Mouse (Mus musculus): ENCODE results near the gene Pknox2.

Pknox2 gene

DNA sequence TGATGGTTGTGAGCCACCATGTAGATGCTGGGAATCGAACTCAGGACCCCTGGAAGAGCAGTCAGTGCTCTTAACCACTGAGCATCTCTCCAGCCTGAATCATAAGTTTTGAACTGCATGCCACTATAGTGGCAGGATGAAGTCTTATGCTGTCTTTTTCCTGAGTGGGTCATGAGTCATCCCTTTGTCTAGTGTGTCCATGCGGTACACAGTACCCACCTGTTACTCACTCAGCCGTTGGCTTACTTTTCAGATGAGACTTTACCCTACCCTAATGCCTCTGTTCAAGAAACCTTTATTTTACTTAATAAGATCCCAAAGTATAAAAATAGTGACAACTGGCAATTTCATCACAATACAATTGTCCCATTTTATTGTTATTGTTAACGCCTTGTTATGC, 95.5 kb downstream of the Pknox2 start:
- no peak for DNase-seq (ENCODE audit: extremely low read depth, low read depth)

DNA sequence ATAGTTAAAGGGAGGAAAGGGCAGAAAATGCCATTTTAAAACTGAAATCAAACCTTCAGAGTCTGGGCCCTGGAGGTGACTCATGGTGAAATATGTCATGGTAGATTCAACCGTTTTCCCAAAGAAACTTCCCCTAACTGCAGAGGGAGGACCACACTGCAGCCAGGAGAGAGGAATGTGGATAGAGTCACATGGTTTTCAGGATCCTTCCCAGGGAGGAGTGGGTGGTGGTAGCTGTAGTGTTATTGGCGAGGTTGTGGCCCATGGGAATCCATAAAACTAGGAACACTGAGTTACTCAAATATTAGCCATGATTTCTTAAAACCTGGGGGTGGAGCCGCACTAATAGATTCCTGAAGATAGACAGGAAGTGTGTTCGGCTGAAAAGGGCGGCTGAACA, 99.7 kb downstream of the Pknox2 start:
- DNase-seq (ENCODE audit: extremely low read depth, low read depth), result no peak

DNA sequence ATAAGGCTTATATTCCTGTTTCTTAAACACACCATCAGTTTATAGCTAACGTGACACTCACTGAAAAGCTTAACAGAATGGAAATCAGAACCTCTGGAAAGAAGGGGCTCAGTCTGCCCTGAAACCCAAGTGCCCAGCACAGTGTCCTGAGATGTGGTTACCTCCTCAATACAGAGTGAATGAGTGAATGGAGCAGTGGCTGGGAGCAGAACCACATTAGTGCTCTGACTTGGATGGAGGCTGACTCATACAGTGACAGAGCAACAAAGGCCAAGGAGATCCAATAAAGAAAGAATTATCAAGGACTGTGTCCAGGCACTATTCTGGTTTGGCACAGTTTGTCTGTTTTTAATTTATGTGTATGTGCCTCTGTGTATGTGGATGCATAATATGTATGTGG, 101.3 kb downstream of the Pknox2 start:
- DNase-seq (ENCODE audit: extremely low read depth, low read depth), result no peak

DNA sequence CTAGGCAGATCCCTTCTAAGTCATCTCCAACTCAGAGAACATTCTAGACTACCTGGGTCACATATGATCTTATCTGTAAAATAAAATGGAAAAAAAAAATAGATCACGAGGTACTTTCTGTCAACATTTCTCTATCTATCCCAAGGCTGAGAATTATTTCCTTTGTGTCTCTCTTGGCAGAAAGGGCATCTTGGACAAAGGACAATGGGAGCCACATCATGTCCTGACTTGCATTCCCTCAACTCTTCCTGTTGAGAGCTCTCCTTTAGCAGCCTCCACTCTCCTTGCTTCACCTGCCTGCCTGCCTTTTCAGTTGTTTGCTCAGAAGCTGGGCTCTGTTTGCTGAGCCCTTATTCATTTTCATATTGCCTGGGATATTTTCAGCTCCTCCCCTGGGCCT, 103.0 kb downstream of the Pknox2 start:
- DNase-seq (ENCODE audit: extremely low read depth, low read depth), result no peak

DNA sequence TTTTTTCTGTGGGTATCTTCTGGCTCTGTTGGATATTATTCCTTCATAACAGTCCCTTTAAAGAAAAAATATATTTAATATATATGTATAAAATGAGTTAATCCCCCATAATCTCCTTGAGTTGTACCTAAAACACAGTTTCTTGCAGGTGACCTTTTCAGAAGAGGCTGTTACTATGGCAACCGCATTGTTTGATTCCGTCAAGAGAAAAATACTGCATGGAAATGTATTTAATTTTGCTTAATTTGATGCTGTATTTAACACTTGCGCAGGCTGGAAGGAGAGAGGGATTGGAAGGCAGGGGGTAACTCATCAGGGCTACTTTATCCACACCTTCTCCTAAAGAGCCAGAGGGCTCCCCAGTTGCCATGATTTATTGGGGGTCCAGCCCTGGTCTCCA, 108.3 kb downstream of the Pknox2 start:
- DNase-seq (ENCODE audit: extremely low read depth, low read depth), result no peak

DNA sequence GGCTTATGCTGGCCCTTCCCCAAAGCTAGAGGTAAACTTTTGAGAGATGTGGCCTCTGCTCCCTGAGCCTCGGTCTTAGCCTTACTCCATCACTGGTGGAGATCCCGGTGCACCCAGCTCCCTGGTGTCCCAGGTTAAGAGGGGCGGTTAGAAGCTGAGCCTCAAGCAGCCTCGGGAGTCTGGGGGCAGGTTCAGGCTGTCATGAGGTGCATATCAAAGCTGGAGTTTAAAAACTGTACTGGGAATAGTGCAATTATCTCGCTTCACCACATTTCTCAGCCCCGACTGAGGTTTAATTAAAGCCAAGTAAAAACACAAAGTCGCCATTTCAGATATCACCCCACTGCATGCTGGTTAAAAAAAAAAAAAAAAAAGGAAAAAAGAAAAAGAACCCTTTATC, 108.8 kb downstream of the Pknox2 start:
- no peak for DNase-seq (ENCODE audit: extremely low read depth, low read depth)

DNA sequence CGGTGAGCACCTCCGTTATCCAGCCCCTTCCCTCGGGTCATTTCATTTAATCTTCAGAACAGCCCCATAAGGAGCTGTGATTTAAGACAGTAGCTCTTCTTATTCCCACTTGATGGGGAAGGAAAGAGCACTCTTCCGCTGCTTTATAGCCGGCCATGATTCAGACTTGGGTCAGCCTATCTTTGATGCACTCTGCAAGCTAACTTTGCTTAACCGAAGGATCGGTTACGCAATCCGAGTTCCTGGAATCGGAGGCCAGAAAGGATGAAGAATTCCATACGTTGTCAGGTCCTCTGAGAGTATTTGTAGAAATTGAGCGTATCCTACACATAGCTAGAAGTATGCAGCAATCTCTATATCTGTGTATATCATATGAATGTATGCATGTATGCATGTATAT, 109.8 kb downstream of the Pknox2 start:
- DNase-seq (ENCODE audit: extremely low read depth, low read depth), result no peak

DNA sequence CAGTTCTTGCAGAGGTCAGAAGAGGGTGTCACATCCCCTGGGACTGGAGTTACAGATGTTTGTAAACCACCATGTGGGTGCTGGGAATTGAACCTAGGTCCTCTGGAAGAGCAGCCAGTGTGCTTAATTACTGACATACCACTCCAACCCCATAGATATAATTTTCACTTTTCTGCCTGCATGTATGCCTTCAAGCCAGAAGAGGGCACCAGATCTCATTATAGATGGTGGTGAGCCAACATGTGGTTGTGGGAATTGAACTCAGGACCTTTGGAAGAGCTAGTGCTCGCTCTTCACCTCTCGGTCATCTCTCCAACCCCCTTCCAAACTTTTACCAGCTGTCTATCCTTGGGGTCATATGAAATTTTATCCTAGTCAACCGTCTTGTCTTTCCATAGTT, 112.0 kb downstream of the Pknox2 start:
- no peak for DNase-seq (ENCODE audit: extremely low read depth, low read depth)

DNA sequence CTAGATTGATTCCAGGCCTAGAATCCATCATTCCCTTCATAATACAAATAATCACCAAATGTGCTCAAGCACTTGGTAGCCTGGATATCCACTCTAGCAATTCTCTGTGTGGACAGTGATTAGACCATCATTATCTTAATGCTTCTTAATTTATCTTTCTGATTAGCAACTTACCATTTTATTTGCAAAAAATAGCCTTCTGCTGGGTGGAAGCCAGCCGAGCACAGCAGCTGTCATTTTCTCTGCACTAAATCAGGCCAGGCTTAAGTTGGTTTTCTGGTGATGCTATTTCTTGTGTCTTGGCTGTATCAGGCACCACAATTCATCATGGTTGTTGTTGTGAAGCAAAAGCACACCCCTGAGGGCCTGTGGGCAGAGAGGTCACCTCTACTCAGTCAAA, 112.9 kb downstream of the Pknox2 start:
- no peak for DNase-seq (ENCODE audit: extremely low read depth, low read depth)

DNA sequence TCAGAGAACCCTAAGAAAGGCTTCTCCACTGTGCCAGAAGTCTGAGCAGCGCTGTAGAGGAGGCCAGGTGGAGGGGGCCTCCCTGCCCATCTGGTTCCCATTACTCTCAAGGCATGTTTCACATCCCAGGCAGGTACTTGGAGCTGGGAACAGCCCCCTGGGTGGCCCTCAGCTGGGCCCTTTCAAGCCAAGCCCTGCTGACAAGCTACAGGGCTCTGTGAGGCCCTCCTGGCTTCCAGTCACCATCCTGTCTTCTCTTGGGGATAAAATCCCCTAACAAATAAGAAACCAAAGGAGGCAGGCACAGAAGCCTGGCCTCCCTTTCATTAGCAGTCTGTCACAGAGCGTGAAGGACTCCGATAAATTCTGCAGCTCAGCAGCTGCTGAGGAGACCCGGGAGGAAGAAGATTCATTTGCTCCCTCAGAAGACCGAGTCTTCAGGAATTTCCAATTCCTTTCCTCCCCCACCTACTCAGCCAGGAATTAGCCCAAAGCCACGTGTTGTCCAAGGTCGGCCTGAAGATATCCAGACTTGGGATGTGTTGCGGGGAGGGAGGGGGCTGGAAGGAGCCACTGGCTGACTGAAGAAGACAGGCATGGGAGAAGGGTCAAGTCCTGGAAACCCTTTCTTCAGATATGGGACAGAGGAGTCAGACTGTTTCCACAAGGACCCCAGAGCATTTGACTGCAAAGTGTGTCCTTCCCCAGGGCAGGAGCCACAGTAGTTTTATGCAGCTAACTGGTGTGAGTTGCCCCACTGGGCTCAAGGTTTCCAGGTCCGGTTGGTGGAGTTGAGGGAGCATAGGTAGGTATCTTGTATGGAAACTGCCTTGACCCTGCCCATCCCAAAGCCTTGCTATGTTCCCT, 116.6 kb downstream of the Pknox2 start:
- no peak for DNase-seq (ENCODE audit: extremely low read depth, low read depth)

DNA sequence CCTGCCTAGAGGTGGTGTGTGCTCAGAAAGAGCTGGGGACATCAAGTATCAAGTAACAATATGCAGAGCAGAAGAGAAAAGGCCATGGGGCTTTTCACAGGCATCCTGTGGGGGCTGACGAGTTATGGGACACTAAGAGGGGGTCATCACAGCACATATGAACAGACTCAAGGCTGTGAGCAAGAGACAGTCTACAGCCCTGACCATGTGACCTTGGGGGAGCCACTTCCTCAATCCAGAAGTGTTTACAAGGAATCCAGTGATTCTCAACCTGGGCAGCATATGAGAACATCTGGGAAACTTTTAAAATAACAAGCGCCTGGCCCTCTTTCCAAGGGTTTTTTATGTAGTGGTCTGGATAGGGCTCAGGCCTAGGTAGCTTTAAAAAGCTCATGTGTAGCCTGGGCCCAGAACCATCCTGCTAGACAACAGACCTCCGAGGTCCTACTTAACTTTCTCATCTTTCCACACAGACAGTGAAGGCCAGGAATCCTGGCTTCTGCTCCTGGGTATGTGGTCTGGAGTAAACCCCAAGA, 117.3 kb downstream of the Pknox2 start:
- no peak for DNase-seq (ENCODE audit: extremely low read depth, low read depth)

DNA sequence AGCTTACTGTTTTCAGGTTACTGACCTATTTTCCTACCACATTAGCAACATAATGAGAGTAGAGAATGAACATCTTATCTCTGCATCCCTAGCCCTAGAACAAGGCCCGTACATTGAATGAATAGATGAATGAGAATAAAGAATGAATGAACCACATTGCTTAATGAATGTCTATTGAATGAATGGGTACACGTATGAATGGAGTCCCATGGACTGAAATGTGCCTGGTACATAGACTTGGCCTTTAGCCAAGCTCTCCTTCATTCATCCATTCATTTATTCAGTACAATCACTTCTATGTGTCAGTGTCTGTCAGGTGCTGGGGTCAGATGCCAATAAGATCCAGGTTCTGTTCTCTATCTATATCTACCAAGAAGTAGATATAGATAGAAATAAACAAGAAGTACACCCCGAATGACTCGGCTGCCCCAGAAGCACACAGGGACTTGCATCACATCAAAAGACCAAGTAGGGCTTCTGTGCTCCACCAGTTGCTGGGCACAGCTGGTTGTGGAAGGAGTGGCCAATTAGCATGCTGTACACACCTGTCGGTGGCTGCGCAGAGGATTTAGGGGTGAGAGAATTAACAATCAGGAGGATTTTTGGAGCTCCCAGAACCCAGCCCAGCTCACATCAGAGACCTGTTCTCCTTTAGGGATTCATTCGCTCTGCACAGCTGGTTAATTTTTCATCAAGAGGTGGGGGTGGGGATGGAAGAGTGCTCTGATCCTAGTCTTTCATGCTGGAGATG, 119.2 kb downstream of the Pknox2 start:
- no peak for DNase-seq (ENCODE audit: extremely low read depth, low read depth)

DNA sequence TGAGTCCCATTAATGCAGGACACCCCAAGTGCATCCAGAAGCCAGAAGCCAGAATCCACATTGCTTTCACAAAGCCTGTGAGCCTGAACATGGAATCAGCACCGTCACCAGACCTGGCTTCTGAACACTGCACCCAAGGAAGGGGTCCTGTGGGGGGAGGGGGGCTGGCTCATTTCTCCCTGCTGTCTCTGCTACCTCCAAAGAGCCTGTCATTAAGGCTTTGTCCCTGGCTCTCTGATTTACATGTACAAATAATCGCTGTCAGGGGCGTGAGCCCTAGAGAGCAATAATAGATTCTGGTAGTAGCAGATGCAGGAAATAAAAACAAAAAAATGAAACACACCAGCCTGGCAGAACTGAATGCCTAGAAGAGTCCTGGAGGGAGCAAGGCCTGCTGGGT, 121.3 kb downstream of the Pknox2 start:
- no peak for DNase-seq (ENCODE audit: extremely low read depth, low read depth)

DNA sequence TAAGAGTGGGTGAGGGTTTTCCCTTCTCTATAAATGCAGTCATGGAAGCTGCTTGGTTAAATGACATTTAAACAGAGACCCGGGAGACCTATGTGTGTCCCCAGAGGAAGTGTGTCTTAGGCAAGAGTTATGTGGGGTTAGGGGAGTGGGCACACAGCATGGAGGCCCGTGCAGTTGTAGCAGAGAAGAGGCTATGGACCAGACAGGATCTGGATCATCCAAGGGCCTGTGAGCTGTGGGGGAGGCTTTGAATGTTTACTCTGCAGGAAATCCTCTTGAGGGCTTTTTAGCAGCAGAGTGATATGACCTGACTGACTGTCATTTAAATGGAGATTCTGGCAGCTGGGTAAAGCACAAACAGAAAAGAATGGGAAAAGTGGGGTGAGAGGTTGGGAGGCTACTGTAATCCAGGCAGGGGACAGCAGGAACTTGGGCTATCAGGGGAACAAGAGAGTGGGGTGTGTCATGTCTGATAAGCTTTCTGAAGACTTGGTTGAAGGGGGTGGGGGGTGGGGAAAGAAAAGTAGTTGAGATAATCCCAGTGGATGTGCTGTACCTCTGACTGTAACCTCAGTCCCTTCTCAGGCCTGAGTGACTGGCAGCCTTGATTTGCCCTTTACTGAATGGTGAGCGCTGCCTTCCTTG, 125.5 kb downstream of the Pknox2 start:
- no peak for DNase-seq (ENCODE audit: extremely low read depth, low read depth)

DNA sequence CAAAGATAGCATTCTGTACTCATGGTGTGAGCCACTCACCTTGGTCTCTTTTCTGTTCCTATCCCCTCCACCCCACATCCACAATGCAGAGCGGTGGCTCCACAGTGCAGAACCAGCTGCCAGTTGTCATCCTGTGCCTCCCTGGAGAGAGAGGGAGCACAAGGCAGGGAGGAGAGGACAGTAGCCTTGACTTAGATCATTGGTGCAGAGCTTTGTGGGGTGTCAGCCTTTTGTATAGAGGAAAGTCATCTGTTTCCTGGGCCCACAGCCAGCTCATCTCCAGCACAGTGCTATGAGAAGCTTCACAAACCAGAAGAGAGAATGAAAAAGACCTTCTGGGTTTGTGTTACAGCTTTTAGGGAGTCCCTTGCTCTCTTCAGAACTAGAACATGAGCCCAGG, 129.1 kb downstream of the Pknox2 start:
- no peak for DNase-seq (ENCODE audit: extremely low read depth, low read depth)

DNA sequence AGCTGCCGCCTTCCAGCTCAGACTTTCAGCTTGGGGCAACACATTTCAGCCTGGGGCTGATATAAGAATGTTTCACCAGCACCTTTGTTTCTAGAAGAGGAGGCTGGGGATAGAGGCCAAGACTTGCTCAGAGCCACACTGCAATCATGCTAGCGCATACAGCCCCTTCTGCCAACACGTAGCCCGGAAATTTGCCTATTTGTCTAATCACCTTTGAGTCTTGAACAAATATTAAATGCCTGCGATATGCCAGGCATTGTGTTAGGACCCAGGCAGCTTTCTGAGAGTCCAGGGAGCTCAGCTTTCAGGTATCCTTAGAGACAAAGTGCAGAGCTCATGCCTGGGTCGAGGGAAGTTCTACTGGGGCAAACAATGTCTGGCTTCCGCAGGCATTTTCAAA, 130.0 kb downstream of the Pknox2 start:
- DNase-seq (ENCODE audit: extremely low read depth, low read depth), result no peak

DNA sequence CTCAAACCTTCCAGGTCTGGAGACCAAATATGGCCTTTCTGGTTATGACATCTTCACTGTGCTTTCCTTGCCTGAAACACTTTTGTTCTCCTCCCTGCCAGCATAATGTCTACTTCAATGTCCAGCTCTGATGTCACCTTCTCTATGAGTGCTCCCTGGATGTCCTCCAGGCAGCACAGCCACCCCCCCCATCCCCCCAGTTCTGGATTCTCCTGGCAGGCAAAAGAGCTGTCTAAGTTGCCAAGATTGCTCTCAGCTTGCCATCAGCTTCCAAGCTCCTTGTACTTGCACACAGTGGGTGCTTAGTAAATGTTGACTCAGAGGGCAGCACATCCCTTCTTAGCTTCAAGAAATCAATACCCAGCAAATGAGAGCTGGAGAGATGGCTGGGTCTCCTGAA, 131.0 kb downstream of the Pknox2 start:
- DNase-seq (ENCODE audit: extremely low read depth, low read depth), result no peak

DNA sequence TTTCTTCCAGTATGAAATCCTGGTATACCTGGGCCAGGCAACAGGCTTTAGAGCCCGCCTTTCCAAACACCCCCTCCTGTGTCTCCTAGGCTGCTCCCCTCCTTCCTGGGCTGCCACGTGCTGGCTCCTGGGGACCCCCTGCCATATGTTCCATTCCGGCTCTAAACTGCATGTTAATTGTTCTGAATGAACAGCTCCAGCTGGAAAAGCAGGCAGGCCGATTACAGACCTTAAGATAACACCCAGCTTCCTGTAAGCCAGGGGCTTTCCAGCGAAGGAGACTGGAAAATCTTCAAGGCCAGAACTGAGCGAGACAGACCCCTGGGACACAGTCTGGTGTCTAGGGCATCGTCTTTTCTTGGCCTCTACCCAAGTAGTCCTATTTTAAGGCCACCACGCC, 133.6 kb downstream of the Pknox2 start:
- DNase-seq (ENCODE audit: extremely low read depth, low read depth), result no peak

DNA sequence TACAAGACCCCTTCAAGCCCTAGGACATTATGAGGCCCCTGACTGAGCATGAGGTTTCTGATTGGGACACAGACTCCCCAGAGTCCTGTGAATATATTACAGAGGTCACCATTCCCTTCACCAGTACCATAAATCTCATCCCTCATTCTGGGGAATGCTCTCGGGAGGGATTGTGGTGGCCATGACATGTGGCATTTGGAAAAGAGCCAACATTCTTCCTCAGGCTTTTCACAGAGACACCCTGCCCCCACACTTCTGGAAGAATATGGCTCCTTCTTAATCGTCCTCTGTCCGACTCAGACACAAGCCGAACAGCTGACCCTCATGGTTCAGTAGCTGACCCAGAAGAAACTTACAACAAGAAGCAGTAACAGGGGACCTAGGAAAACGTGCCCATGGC, 139.1 kb downstream of the Pknox2 start:
- no peak for DNase-seq (ENCODE audit: extremely low read depth, low read depth)

DNA sequence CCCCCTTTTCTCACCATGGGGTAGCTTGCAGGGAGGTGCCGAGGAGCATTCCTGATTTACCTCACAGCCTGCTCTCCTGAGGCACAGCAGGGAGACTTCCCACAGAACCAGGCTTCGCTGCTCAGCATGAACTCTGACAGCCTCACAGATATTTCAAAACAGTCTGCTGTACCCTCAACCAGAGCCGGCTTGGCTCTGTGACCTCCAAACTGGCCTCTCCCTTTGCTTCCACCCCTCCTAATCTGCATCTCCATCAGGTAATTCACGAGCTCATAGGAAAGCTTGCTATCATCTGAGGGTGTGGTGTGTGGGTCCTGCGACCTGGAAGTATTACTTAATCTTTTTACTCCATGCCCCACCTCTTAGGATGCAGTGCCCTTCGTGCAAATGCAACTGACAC, 142.5 kb downstream of the Pknox2 start:
- no peak for DNase-seq (ENCODE audit: extremely low read depth, low read depth)

DNA sequence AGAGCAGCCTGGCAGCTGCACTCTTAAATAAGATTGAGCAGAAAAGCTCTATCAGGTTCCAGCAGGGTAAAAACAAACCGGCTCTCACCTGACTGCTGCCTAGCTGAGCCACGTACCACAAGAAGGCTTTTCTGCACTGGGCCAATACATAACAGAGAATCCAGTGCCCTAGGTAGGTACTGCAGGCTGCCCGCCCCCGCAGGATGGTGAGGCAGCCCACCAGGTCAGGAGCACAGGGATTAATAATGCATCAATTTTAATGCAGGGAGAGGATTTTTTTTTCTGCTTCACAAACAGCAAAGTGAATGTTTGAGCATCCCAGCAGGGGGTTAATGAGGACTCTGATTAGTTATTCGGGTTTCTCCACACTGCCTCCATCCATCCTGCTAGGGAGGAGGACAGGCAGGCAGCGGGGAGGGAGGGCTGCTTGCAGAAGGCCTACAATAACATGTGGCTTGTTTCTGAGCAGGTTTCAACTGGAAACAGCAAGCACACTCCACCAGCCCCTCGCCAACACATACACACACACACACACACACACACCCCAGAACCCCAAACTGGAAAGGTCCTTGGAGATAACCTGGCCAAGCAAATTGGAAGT, 145.2 kb downstream of the Pknox2 start:
- DNase-seq (ENCODE audit: extremely low read depth, low read depth), result no peak

DNA sequence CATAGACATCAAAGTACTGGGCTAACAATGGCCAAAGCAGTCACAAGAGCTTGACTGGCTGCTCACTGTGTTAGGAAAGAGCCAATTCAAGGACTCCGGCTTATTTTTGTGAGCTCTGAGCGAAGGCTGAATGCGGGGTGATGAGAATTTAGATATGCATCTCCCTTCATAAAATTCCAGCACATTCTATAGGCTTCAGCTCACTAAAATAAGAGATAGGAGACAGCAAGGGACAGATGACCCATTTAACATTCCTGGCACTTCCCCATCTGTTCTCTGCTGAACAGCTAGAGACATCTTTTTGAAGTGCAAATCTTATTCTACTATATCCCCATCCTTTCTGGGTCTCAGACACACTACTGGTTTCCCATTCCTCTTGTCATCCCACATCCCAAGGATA, 147.8 kb downstream of the Pknox2 start:
- no peak for DNase-seq (ENCODE audit: extremely low read depth, low read depth)
